Mouse (Mus musculus): ENCODE measurements at regions not wholly inside any gene's neighbourhood (a gene's known extent, or its start where the extent isn't known, plus 50 kb on each side); places are given as distances from the start of the nearest gene placed in this dataset.

DNA sequence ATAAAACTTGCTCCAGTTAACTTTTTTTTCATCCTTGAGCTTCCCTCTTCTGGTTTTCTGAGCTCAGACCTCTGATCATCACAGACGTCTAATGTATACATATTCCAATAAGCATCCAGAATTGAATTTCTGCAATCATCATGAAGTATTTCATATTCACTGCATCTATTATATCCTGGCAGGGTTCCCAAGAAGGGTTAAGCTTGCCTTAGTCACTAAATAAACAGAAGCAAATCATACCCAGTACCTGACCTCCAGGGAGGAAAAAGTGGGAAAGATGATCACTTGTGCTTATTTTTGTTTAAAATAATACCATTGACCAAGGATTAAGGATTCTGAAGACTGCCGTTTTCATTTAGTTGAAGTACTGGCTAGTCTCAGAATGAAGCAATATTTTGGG lies 102.4 kb downstream of the Gm12728 start:
- Histone ChIP-seq H3K36me3 (replicated peaks) (no peaks in the 10 kb centered on the region), H3K4me3 (no peak overlapping the region), H3K4me1 (no peaks in the 10 kb centered on the region), H3K27me3 (replicated peaks; ENCODE audit: low read depth, poor library complexity, severe bottlenecking) (no peaks in the 10 kb centered on the region), H3K27ac (replicated peaks) (no peak overlapping the region), H3K9me3 (no peaks in the 10 kb centered on the region)
- WGBS = 62% methylated on average over 2 of the region's 2 CpGs
- no peak for DNase-seq (ENCODE audit: low spot score)

DNA sequence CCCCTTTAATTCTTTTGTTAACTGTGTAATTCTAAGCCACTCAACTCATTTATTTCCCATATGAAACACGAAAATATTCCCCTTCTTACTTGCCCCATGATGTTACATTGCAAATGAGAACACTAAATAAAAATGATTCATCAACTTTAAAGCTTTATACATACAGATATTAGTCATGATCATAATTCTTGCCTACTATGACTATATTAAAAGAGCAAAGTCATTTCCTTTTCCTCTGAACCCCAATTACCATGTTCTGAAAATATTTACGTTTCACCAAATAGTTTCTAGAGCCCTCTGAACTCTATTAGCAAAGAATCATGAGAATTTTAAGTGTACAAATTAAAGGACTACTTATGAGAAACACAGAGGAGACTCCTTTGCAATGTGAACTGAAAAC lies 105.4 kb downstream of the Gm12728 start:
- Histone ChIP-seq H3K4me1 (no peaks in the 10 kb centered on the region), H3K36me3 (replicated peaks) (no peaks in the 10 kb centered on the region), H3K4me3 (no peak overlapping the region), H3K27me3 (replicated peaks; ENCODE audit: low read depth, poor library complexity, severe bottlenecking) (no peaks in the 10 kb centered on the region), H3K9me3 (no peaks in the 10 kb centered on the region), H3K27ac (replicated peaks) (no peak overlapping the region)
- no peak for DNase-seq (ENCODE audit: low spot score)
- WGBS = 67% methylated on average over 2 of the region's 2 CpGs

DNA sequence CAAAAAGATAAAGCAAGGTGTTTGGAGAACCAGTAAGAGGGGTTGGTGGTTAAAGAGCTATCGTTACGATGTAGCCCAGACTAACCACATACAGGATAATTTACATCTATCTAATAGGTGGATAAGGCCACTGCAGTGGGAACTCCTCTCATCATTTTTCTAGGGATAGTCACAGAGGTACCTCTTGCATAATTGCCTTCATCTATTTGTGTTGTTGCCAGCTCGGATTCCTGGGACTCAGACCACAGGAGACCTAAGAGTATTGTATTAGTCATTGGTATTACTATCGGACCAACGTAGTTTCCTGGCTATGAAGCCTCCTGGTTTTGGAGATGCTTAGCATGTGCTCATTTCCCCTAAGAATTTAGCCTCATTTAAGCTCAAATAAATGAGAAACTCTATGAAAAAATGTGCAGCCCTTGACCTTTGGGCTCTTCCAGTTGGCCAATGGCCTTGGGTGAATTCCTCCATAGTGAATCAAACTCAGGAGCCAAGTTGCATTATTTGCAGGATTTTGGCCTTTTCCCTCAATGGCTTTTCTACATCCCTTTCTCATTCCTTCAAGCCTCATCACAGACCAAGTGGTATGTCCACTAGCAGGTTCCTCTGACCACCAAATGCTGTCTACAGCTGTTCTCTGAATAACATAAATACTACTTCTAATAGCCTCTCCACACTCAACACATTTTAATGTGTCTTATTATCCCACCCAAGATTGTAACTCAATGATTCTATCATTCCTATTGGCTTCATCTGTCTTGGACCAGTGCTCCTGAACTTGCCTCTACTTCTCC lies 108.6 kb downstream of the Gm12728 start:
- H3K27ac ChIP-seq (replicated peaks) = no peak overlapping the region
- no peaks in the 10 kb centered on the region for H3K27me3 ChIP-seq (replicated peaks; ENCODE audit: low read depth, poor library complexity, severe bottlenecking)
- DNase-seq (ENCODE audit: low spot score) = no peak
- no peaks in the 10 kb centered on the region for H3K36me3 ChIP-seq (replicated peaks)
- WGBS = 89% methylated on average over 5 of the region's 5 CpGs
- H3K4me3 ChIP-seq = no peak overlapping the region
- peaks cover 12% of the 10 kb centered on the region for H3K4me1 ChIP-seq
- no peaks in the 10 kb centered on the region for H3K9me3 ChIP-seq

DNA sequence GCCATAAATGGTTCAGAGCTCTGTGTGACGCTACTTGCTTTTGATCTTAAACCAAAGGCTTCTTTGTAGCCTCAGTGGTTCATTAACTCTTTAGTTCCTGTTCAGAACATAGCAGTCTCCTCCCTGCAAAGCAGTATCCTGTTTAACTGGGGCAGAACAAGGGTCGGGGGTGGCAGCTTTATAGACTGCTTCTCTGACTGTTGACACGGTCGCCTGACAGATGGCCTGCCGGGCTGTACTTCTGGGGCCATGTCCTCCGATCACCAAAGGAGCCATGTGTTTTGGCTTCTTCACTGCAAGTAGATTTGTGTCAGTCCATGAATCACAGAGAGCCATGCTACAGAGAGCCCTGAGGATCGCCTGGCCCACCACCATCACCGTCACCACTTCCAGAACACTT lies 115.2 kb downstream of the Gm12728 start:
- Histone ChIP-seq H3K27me3 (replicated peaks; ENCODE audit: low read depth, poor library complexity, severe bottlenecking) (no peaks in the 10 kb centered on the region), H3K4me3 (no peak overlapping the region), H3K27ac (replicated peaks) (no peak overlapping the region), H3K9me3 (no peaks in the 10 kb centered on the region), H3K4me1 (peaks cover 23% of the 10 kb centered on the region), H3K36me3 (replicated peaks) (no peaks in the 10 kb centered on the region)
- DNase-seq (ENCODE audit: low spot score) = no peak
- 65% methylated on average over 8 of the region's 8 CpGs for WGBS

DNA sequence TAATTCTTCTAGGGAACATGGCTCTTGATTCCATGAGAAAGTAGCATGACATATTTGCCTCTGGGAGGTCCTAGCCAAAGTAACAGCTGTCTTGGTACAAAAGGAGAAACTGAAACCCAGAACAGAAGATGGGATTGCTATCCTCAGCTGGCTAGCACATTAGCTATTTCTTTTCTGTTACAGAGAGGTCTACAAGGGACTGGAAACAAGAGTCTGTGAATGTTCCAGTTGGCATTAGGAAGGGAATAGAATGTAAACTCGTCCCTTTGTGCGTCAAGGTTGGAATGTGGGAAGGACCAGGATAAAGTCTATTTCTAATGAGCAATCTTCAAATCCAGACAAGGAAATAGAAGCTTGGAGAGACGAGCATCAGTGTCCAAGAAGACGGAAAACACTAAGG lies 116.7 kb downstream of the Gm12728 start:
- no peaks in the 10 kb centered on the region for H3K27me3 ChIP-seq (replicated peaks; ENCODE audit: low read depth, poor library complexity, severe bottlenecking)
- no peak overlapping the region for H3K4me3 ChIP-seq
- peaks cover 23% of the 10 kb centered on the region for H3K4me1 ChIP-seq
- no peaks in the 10 kb centered on the region for H3K36me3 ChIP-seq (replicated peaks)
- no peak for DNase-seq (ENCODE audit: low spot score)
- H3K9me3 ChIP-seq = no peaks in the 10 kb centered on the region
- H3K27ac ChIP-seq (replicated peaks) = no peak overlapping the region
- 90% methylated on average over 4 of the region's 4 CpGs for WGBS

DNA sequence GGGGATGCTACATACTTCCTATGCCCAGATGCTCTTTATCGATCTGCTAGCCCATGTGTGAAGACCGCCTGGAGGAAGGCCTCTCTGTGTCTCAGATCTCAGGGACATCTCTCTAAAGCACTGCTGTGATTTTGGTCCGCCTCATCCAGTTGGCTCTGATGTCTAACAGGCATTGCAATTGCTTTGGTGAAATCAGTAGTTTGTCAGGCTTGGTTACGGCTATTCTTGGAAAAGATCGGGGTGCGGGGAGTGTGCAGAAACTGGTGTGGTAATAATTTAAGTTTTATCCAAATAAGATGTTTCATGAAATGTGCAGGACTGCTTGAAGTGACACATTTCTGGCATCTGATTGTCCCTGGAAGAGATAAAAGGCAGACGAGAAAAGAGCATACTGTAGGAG lies 117.9 kb downstream of the Gm12728 start:
- WGBS = 85% methylated on average over 7 of the region's 7 CpGs
- Histone ChIP-seq H3K4me3 (no peak overlapping the region), H3K9me3 (no peaks in the 10 kb centered on the region), H3K36me3 (replicated peaks) (no peaks in the 10 kb centered on the region), H3K27me3 (replicated peaks; ENCODE audit: low read depth, poor library complexity, severe bottlenecking) (no peaks in the 10 kb centered on the region), H3K27ac (replicated peaks) (peak overlapping the region; percentile 48), H3K4me1 (peaks cover 28% of the 10 kb centered on the region)
- DNase-seq (ENCODE audit: low spot score) = no peak

DNA sequence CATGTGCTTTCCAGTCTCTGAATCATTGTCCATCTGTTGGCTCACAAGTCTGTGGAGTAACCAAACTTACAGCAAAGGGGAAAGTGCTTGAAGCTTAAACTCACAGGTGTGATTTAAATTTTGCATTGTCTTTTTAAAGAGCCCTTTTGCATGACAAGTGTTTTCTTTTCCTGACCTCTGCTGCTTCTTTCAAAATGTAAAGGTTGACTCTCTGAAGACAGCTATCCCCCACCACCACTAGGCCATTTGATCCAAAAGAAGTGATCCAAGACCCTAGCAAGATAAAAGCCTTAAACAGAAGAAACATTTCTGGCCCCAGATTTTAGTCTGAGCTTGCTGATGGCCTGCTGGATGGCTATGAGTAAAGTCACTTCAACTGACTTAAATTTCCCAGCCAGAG lies 118.6 kb downstream of the Gm12728 start:
- Histone ChIP-seq H3K27me3 (replicated peaks; ENCODE audit: low read depth, poor library complexity, severe bottlenecking) (no peaks in the 10 kb centered on the region), H3K36me3 (replicated peaks) (no peaks in the 10 kb centered on the region), H3K4me3 (no peak overlapping the region), H3K9me3 (no peaks in the 10 kb centered on the region), H3K4me1 (peaks cover 22% of the 10 kb centered on the region), H3K27ac (replicated peaks) (no peak overlapping the region)
- no peak for DNase-seq (ENCODE audit: low spot score)

DNA sequence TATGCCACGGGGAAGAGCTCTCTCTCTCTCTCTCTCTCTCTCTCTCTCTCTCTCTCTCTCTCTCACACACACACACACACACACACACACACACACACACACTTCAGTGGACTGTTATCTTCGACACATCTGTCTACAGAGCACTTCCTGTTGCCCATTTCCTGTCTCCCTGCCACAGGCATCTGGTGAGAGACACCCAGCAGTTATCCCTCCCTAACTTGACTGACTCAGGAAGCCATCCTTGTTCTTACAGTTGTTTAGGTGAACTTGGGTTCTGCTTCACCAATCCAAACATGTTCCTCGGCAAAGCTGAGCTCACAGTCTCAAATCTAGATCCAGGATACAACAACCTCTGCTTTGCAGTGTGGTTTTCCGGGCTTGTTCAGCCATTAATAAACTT lies 119.6 kb downstream of the Gm12728 start:
- Histone ChIP-seq H3K4me3 (no peak overlapping the region), H3K27me3 (replicated peaks; ENCODE audit: low read depth, poor library complexity, severe bottlenecking) (no peaks in the 10 kb centered on the region), H3K4me1 (peaks cover 19% of the 10 kb centered on the region), H3K9me3 (peaks cover 3% of the 10 kb centered on the region; the same call in 1 of the 2 replicates), H3K36me3 (replicated peaks) (no peaks in the 10 kb centered on the region), H3K27ac (replicated peaks) (no peak overlapping the region)
- 66% methylated on average over 4 of the region's 4 CpGs for WGBS
- DNase-seq (ENCODE audit: low spot score) = no peak

DNA sequence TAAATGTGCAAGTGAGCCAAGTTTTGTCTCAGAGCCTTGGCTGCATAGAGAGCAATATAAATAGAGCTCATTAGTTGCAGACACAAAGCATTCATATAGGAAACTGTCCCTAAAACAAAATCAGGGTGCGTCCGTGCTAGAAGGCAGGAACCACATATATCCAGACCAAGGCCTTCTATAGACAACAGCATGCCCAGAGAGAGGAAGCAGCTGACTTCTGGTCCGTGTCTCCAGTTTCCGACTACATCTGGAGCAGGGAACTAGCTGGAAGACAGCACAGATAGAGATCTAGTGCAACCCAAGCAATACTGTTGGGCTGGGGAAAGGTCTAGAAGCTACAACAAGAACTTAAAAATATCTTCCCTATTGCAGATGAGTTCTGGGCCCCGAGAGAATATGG lies 121.0 kb downstream of the Gm12728 start:
- H3K9me3 ChIP-seq = peaks cover 3% of the 10 kb centered on the region; the same call in 1 of the 2 replicates
- DNase-seq (ENCODE audit: low spot score) = no peak

DNA sequence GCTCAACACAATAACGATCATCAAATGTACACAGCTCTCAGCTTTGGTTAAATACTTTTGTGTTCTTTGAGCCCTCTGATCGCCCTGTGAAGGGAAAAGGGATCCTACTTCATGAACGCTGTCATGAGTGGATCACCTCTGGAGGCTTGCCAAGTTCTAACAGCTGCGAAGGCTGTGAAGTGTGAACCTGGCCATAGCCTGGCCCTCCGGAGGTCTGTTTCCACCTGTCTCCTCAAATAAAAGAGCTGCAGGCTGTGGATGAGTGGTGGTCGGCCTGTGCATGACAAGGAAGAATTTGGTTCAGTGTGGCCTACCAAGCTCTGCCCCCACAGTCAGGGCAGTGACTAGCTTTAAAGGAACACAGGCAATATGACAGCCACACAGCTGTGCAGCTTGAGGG lies 122.0 kb downstream of the Gm12728 start:
- 88% methylated on average over 6 of the region's 6 CpGs for WGBS

More for the DNA sequence above, 121.0 kb downstream of the Gm12728 start:
- Histone ChIP-seq H3K4me3 (no peak overlapping the region), H3K27me3 (replicated peaks; ENCODE audit: low read depth, poor library complexity, severe bottlenecking) (no peaks in the 10 kb centered on the region), H3K4me1 (peaks cover 15% of the 10 kb centered on the region), H3K36me3 (replicated peaks) (no peaks in the 10 kb centered on the region), H3K27ac (replicated peaks) (0 out of 2 replicates have a peak overlapping the region, but pooled peaks have one; percentile 2)
- 86% methylated on average over 5 of the region's 5 CpGs for WGBS

DNA sequence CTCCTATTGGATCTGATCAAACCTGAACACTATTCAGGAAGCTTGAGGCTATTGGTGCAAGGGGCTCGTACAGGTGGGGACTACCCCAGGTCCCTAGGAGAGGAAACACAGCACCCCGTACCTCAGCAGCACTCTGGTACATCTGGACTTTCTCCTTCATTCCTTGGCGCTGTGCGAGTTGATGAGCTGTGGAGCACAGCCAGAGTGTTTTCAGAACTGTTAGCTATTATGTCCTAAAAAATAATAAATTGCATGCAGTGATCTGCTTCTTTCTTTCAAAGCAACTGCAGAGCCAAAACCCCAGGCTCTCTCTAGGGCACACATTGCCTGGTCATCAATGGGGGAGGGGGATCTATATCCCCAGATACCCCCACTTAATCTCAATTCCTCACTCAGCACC lies 122.6 kb downstream of the Gm12728 start:
- Histone ChIP-seq H3K4me1 (peaks cover 15% of the 10 kb centered on the region), H3K36me3 (replicated peaks) (no peaks in the 10 kb centered on the region), H3K4me3 (no peak overlapping the region), H3K27ac (replicated peaks) (peak overlapping the region; percentile 44; the same call in 1 of the 2 replicates), H3K27me3 (replicated peaks; ENCODE audit: low read depth, poor library complexity, severe bottlenecking) (no peaks in the 10 kb centered on the region), H3K9me3 (peaks cover 3% of the 10 kb centered on the region; the same call in 1 of the 2 replicates)
- no peak for DNase-seq (ENCODE audit: low spot score)
- WGBS = 78% methylated on average over 4 of the region's 4 CpGs

More for the DNA sequence above, 122.0 kb downstream of the Gm12728 start:
- peaks cover 15% of the 10 kb centered on the region for H3K4me1 ChIP-seq
- H3K27me3 ChIP-seq (replicated peaks; ENCODE audit: low read depth, poor library complexity, severe bottlenecking) = no peaks in the 10 kb centered on the region
- no peak for DNase-seq (ENCODE audit: low spot score)
- H3K9me3 ChIP-seq = peaks cover 3% of the 10 kb centered on the region; the same call in 1 of the 2 replicates
- H3K27ac ChIP-seq (replicated peaks) = peak overlapping the region; percentile 44; the same call in 1 of the 2 replicates
- no peak overlapping the region for H3K4me3 ChIP-seq
- H3K36me3 ChIP-seq (replicated peaks) = no peaks in the 10 kb centered on the region

DNA sequence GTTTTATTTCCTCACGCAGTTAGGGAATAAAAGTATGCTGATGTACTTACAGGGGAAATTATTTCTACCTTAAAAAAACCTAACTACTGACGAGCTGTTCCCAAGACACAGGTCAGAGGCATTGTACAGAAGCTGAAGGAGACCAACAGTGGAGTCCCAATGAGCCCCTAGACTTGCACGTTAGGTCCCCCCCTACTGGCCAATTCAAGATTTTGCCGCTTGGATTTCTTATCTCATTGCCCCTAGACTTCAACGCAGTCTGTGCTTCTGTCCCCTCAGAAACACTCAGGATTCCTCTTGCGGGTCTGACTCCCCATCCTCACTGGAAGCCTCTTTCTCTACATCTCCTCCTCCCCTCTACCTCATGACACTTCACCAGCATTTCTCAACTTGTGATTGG lies 125.3 kb downstream of the Gm12728 start:
- Histone ChIP-seq H3K9me3 (peaks cover 3% of the 10 kb centered on the region; the same call in 1 of the 2 replicates), H3K27me3 (replicated peaks; ENCODE audit: low read depth, poor library complexity, severe bottlenecking) (no peaks in the 10 kb centered on the region), H3K4me1 (peaks cover 11% of the 10 kb centered on the region), H3K4me3 (no peak overlapping the region), H3K36me3 (replicated peaks) (no peaks in the 10 kb centered on the region), H3K27ac (replicated peaks) (no peak overlapping the region)
- DNase-seq (ENCODE audit: low spot score) = peak; percentile 50
- WGBS = 39% methylated on average over 6 of the region's 6 CpGs

DNA sequence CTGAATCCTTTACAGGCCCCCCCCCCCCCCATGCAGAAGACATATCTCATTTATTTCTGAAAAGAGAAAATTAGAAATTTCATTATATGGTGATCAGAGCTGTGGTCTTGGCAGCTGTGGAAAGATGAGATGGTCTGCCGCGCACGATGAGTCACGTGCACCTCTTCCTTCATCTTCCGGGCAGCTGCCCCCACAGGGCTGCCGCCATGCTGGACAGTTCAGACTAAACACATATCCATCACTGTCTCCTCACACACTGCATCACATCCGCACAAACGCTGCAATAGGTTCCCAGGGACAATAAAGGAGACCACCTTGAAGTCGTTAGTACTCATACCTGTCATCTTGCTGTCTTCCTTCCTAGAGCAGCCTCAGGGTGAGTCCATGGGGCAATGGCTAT lies 126.6 kb downstream of the Gm12728 start:
- H3K27ac ChIP-seq (replicated peaks) = no peak overlapping the region
- peaks cover 11% of the 10 kb centered on the region for H3K4me1 ChIP-seq
- no peaks in the 10 kb centered on the region for H3K36me3 ChIP-seq (replicated peaks)
- H3K27me3 ChIP-seq (replicated peaks; ENCODE audit: low read depth, poor library complexity, severe bottlenecking) = no peaks in the 10 kb centered on the region
- H3K9me3 ChIP-seq = peaks cover 3% of the 10 kb centered on the region; the same call in 1 of the 2 replicates
- no peak overlapping the region for H3K4me3 ChIP-seq
- no peak for DNase-seq (ENCODE audit: low spot score)
- WGBS = 91% methylated on average over 9 of the region's 9 CpGs
